Mouse (Mus musculus) right cerebral cortex, postnatal 14 days (tissue): ENCODE results near the gene Tmem163.

Experiments
- DNase-seq: peaks from one replicate; pipeline ENCODE4 v3.0.0; 2022

The Tmem163 gene

DNA sequence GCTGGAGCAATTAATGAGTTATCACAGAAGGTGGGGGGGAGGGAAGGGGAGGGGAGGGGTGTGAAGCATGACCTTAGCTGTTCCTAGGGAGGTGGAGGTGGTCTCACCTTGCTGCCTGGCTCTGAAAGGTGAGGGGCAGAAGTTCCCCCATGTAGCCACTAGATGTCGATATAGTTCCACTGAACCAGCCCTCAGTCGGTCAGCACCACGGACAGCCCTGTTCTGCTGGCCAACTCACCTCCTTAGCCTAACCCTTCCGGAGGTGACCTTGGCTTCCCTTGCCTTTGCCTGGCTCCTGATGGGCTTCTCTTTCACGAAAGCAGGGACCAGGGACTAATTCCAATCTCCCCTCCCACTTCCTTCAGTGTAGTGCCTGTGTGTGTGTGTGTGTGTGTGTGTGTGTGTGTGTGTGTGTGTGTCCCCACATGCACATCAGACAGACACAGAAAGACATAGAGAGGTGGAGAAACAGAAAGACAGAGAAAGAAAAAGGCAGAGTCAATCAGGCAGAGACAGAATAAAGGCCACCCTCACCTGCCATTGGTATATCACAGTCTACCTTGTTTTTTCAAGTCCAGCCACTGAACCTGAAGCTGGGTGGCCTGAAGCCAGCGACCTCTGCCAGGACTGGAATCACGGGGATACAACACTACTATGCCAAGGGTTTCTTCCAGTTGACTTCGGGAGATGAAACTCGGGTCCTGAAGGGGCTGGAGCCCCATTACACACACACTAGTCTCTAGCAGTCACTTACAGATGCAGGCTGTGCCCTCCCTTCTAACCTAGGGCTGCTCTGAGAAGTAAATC, 182.4 kb downstream of the Tmem163 start:
- DNase-seq: no peak

DNA sequence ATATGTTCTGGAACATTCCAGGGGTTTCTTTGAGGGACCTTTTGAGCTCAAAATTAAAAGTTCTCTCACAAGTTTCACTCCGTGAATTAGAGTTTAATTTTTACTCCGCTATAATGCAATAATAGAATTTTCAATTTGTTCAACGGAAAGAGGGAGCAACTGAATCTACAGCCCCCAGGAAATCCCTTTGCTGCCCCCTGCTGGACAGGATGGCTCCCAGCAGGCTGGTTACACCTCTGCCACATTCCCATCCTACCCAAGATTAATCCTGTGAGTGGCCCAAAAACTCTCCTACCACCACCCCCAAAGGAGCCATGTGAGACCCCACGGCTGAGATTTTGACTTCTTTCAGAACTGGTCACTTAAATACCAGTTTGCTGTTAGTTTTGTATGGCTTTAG, 192.2 kb downstream of the Tmem163 start:
- DNase-seq: peak; percentile 50

DNA sequence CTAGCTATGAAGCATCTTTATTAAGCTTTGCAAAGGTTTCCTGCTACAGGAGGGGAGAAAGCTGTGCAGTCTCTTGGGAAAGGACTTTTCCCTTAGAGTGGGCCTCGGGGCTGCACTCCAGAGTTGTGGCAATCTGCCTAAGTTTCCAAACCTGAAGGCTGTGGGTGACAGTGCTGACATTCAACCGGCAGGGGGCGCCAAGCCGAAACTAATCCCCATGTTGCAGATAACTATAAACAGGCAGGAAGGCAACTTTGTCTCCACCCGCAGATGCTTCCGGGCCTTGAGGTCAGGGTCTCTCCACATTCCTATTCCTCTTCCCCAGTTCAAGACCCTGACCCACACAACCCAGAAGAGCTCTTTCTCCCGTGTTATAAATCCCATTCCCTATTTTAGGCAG, 194.5 kb downstream of the Tmem163 start:
- peak; percentile 74 for DNase-seq

DNA sequence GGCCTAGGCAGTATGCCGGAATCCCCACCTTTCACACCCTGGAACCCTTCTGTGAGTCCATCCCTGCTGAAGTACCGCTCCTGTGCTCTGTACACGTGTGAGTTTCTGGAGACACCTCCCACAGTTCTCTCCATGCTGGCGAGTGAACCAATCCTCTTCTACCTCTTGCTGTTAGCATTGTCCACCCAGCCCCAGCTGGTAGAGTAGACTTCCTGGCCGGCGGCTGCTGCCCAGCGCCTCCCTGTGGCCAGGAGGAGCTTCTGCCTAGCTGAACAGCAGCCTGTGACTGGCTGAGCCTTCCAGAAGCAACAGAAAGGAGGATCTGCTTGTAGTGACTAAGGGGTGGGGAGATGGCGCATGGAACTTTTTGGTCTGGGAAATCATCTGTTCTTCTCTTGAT, 195.2 kb downstream of the Tmem163 start:
- DNase-seq: peak; percentile 32

DNA sequence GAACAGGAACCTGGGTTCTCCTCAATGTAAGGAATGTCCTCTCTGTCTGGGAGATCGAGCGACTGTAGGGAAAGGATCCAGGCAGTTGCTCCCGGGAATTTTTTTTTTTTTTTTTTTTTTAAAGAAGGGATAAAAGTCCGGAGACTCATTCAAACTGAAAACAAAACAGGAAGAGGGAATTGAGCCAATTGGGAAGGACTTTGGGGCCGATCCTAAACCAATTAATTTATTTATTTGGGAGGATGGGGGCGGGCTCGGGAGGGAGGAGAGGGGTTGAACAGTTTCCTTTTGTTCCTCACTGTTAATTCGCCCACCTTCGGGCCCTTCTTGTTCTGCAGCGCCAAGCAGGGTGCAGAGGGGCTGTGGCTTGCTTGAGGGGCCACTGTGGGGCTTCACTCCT, 196.4 kb downstream of the Tmem163 start:
- no peak for DNase-seq

DNA sequence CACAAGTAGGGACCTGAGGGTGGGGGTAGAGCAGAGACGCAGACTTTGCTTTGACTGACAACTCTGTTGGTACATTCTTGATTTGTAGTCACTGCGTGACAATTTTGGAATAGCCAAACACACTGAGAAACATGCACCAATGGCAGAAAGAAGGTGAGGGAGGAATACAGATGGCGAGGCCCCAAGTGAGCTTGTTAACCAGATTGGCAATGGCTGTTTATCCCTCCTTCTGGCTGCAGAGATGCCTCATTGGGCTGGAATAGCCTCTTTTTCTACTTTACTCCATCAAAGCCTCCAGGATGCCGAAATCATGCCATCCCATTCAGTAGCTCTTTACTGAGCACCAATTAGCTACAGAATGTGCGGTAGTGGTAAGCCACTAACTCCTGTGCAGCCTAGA, 203.6 kb downstream of the Tmem163 start:
- DNase-seq: no peak

DNA sequence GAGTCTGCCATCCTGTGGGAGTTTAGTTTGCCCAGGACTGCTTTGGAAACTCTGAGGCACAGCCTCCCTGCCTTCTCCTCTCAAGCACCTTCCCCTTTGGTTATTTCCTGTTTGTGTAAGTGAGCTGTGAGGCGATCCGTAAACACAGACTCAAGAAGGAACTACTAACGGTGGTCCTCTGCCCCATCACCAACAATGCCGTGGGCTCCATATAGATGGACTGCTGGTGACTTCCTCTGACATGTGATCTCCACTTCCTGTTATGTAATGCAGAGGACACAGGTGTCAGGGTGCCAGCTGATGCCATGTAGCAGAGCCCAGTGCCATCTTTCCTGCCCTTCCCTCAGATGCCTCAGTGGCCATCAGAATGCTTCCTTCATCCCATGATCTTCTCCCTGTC, 209.2 kb downstream of the Tmem163 start:
- no peak for DNase-seq

DNA sequence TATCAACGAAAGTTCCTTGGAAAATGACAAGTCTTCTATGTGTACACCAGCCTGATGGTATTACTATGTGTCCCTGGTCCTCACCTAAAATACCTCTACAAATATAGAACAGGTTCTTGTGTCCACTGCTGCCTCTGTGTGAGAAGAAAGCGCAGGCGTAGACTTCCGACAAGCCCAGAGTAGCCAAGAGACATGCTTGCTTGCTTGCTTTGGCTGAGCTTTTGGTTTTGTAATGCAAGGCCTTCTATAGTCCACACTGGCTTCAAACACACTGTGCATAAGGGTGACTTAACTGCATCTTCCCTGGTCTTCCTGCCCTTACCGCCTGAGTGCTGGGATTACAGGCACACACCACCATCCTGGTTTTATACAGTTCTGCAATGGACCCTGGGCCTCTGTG, 212.1 kb downstream of the Tmem163 start:
- DNase-seq: no peak

DNA sequence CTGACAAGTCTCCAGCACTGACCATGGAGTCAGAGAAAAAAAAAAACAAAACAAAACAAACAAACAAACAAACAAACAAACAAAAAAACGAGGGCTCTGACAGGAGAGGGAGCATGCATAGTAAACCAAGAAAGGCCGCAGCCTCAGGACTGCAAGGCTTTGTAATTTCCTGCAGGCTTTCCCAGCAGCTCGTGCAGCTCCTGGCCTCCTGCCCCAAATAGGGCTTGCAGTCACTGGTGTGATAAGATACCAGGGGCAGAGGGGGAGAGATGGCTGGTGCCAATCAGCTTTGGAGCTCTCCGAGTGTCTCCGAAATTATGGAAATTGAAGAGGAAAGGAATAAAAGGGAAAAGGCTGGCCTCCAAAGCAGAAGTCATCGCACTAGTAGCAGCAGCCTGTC, 214.1 kb downstream of the Tmem163 start:
- no peak for DNase-seq

DNA sequence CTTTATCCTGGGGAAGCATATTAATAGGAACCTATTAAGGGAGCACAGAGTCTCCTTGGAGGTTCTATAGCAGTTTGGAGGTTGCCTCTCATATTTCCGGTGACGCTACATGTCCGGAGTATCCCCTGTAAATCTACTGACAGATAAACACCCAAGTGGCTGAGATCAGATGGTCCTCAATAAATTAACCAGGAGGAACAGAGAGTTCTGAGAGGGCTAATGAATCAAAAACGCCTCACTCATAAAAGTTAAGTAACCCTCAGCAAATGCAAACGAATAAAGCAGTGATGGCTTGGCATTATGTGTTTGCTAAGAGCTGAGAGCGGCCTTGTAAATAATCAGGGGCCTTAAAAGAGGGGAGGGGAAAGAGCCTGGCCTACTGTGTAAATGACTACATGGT, 215.3 kb downstream of the Tmem163 start:
- no peak for DNase-seq

DNA sequence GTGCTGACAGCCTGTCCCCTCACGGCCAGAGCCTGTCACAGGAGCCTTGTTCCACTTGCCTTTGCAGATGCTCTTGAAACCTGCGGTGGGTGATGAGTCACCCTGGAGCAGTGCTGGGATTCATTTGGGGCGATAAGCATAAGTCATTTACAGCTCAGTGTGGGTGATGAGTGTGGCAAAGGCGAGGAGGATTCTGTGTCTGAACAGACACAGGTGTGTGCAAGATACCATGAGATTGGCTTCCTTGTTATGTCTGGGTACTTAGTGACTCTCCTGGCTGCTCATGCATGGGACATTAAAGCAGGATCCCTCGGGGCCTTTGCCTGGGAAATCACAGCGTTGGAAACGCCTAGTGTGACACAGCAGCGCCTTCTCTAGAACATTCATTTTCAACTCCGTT, 218.3 kb downstream of the Tmem163 start:
- no peak for DNase-seq

DNA sequence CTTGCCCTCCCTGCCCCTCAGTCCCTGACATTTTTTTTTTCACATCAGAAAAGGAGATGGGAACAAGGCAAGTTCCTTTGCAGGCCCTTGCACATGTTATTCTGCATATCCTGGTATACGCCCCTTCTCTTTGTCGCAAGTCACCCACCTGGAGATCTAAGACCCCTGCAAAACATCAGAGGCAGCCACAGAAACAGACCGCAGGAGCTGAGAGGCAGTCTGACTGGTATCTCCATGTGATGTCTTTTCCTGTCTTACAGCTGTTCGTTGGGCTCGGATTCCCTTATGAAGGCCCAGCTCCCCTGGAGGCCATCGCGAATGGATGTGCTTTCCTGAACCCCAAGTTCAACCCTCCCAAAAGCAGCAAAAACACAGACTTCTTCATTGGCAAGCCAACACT, 219.8 kb downstream of the Tmem163 start:
- no peak for DNase-seq

DNA sequence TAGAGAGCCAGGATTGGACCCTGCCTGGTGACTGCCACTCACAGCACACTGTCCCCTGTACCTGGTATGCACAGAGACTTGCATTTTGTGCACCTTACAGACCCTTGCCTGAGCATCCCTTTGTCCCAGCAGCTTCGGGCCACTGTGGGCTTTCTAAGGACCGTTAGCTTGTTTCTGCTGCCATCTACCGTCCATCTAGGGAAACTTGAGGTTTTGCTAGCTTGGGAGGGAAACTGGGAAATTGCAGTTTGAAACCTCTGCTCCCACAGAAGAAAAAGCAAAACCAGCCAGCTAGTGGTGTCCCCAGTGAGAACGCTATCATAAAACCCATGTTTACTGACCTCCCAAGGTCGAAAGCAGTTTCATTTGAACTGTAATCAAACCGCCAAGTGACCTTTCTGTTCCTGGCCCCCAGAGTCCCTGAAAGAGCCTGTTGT, 220.3 kb downstream of the Tmem163 start:
- peak; percentile 51 for DNase-seq

DNA sequence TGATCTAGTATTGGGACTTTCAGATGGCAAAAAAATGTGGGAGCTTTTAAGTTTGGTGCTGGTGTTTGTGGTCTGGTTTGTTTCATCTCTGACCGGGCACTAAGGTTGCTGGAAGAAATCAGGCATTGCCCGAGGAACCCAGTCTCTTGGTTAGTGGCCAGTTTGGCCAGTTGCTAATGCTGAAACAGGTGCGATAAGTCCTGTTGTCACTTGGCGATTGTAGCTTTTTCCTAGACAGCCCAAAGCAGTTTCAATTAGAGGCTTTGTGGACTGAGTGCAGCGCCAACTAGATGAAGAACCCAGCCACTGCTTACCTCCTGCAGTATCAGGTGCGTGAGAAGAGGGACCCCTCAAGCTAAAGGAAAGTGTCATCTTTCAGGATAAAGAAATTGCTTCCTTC, 226.0 kb downstream of the Tmem163 start:
- no peak for DNase-seq

DNA sequence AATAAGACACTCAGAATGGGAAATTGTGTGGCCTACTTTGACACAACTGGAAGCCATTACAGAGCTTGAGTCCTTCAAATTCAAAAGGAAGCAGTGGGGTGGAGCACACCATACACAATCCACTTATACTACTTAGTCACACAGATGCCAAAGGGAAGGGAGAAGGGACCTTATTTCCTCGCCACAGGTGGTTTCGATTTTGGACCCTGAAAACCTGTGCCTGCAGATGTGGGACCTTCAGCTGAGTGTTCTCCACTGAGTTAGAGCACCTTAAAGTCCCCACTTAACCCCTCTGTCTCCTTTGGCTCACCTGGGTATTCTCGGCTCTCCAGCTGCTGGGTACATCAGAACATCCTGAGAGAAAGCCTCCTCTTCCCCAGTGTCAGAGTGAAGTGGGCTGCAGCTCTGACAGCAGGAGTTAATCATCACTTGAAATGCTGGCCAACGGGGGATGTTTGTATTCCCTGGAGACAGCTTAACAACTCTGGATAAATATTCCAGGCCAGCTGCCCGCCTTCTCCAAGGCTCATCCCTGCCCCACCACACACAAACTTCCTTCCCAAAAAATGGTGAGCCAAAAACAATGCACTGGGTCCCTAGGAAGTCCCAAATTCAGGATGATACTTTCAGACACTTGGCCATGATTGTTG, 234.4 kb downstream of the Tmem163 start:
- DNase-seq: no peak

DNA sequence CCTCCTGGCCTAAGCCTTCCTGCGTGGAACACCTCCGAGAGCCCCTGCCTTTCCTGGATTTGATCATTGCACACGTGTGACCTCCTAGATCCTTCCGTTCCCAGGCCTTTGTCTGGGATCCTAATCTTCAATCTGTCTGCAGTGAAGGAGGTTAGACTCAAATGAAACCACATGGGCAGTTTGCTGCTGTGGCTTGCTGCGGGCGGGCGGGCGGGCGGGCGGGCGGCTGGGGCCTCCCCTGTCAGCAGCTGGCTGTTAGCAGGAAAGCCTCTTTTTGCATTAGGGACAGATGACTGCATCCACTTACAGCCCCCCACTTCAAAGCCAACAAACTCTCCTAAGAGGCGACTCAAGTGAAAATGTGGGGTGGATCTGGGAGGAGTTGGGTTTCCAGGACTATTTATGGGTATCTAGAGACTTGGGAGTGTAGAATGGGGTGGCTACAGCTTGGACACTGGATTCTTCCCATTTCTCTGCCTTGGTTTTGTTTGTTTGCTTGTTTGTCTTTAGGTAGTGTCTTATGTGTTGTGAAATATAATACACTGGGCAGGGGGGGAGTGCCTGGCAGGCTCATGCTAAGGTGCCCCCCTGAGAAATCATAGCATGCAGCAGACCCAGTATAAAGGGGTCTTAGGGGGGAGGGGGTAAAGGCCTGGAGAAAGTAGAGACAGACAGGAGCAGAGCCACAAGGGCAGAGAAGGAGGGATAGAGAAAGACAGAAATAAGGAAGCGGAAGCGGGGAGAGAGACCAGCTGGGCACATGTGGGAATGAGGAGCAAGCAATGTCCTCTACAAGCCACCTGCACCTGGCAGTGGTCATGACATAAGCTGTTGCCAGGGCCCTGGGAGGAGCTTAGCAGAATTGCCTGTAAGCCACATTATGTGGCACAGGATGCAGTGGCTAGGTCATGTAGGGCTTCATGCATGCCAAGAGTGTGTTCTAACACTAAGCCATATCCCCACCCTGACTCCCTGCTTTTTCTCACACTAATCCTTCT, 236.2 kb downstream of the Tmem163 start:
- DNase-seq: no peak

DNA sequence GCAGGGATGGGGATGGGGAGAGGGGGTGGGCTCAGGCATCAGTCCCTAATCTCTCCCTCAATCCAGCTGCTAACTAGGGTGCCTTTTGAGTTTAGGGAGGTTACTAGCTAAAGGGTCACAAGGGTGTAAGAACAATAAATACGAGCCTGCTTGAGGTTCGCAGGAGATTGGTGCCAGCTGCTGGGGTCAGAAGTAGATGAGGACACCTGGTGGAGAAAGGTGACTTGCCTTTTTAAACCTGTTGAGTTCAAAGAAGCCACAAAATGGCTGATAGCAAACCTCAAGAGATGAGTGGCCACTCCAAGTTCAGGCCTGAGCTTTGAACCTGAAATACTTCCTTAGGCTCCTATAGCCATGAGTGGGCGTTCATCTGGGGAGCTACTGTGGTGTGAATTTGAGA, 237.6 kb downstream of the Tmem163 start:
- DNase-seq: no peak

DNA sequence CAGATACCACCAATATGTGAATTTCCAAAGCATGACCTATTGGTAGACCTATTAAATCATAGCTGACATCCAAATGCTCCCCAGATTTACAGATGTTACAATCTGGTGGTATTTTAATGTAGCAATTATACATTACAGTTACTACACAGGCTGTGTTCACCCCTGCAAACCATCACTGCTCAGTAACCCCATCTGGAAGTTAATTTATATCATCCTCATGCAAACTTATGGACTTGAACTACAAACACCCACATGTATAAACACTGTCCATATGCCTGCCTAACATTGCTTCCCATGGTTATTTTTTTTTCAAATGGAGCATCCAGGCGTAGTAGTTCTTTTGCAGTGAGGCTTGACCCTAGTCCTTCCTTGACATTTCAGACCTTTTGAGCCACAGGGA, 238.3 kb downstream of the Tmem163 start:
- DNase-seq: no peak

DNA sequence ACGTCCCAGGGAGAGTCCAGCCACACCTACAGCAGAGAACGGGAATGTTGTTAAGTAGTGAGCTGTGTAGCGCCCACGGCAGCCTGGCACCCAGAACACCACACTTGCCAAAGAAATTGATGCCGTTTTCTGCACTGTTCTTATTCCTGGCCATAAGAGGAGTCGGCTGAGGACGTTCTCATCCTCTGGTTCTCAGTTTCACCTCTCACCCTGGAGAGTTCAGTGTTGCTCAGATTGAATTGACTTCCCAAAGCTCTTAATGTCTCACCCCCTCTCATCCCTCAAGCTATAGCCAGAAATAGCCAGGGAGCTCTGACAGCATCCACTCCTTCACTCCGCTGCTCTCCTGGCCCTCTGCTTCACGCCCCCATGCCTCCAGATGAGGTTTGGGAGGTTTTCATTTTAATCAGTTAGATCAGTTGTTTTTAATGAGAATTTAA, 239.9 kb downstream of the Tmem163 start:
- no peak for DNase-seq

DNA sequence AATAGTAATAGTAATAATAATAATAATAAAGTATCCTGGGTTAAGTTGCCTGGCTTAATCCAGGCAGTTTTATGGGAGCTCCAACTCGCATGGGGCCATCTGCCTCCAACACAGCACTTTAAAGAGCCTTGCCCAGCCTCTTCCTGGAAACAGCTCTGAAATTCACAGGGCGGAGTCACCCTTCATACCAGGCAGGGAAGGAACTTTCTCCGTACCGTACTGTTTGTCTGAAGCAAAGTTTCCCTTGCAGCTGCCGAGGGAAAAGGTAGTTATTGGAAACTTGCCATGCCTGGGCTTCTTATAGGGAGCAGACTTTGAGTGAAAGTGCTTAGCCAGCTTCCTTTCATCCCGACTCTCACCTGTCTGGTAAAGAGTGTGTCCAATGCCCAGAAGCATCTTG, 242.3 kb downstream of the Tmem163 start:
- no peak for DNase-seq
